ENCODE assay signal across 8 mouse cellular contexts in the genomic region with DNA sequence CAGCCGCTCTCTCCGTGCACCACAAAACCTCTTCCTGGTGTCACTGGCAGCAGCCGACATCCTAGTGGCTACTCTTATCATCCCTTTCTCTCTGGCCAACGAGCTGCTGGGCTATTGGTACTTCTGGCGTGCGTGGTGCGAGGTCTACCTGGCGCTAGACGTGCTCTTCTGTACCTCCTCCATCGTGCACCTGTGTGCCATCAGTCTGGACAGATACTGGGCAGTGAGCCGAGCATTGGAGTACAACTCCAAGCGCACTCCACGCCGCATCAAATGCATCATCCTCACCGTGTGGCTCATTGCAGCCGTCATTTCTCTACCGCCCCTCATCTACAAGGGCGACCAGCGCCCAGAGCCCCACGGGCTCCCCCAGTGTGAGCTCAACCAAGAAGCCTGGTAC. TPM values are rescaled to one million over a fixed set of nuclear protein-coding genes. Genes with fewer than 3 reads are reported as not detected.
DNase-seq lines count a peak whose midpoint lies in the region; ATAC-seq and TF ChIP-seq lines count a peak whose summit lies in the region.

No protein-coding gene starts in this region.

- 5% methylated on average over 20 of the region's 20 CpGs for WGBS in hindbrain, embryonic 15.5 days
- 3% methylated on average over 20 of the region's 20 CpGs for WGBS in liver, embryonic 11.5 days
- 5% methylated on average over 20 of the region's 20 CpGs for WGBS in stomach, postnatal 0 days

- H3K4me3 ChIP-seq in testis, adult 2 months (ENCODE audit: control insufficient read depth, low read depth, low read length): peak overlapping the region; percentile 67
- H3K4me3 ChIP-seq in hindbrain, embryonic 15.5 days: peak overlapping the region; percentile 42
- H3K4me3 ChIP-seq in liver, embryonic 11.5 days (ENCODE audit: low read depth, low read length): peak overlapping the region; percentile 64
- peak overlapping the region; percentile 44 for H3K4me3 ChIP-seq in stomach, postnatal 0 days (ENCODE audit: low read depth, low read length)

- no peak overlapping the region for H3K9ac ChIP-seq in hindbrain, embryonic 15.5 days
- peak overlapping the region; percentile 67 for H3K9ac ChIP-seq in liver, embryonic 11.5 days (ENCODE audit: low read depth, low read length)
- H3K9ac ChIP-seq in stomach, postnatal 0 days (ENCODE audit: low read length): no peak overlapping the region

- peaks cover 7% of the 10 kb centered on the region for H3K4me1 ChIP-seq in testis, adult 2 months (ENCODE audit: control insufficient read depth, insufficient read depth, low read length)
- peaks cover 20% of the 10 kb centered on the region for H3K4me1 ChIP-seq in hindbrain, embryonic 15.5 days (replicated peaks)
- peaks cover 12% of the 10 kb centered on the region for H3K4me1 ChIP-seq in liver, embryonic 11.5 days (replicated peaks; ENCODE audit: control insufficient read depth, insufficient read depth, low read length)
- no peaks in the 10 kb centered on the region for H3K4me1 ChIP-seq in stomach, postnatal 0 days (replicated peaks; ENCODE audit: control insufficient read depth, insufficient read depth)

- TF ChIP-seq EP300 in stomach, postnatal 0 days (optimal IDR thresholded peaks at IDR 0.05): no peak

- H3K9me3 ChIP-seq in hindbrain, embryonic 15.5 days: no peaks in the 10 kb centered on the region
- H3K9me3 ChIP-seq in liver, embryonic 11.5 days (ENCODE audit: control insufficient read depth, low read length): no peaks in the 10 kb centered on the region
- H3K9me3 ChIP-seq in stomach, postnatal 0 days (ENCODE audit: control insufficient read depth, low read length): no peaks in the 10 kb centered on the region

- no peak for TF ChIP-seq POLR2A in testis, adult 2 months (IDR thresholded peaks at IDR 0.05; ENCODE audit: control insufficient read depth, low read depth, low read length)

- H3K27me3 ChIP-seq in testis, adult 2 months (ENCODE audit: control insufficient read depth, insufficient read depth, low read length): no peaks in the 10 kb centered on the region
- peaks cover 63% of the 10 kb centered on the region for H3K27me3 ChIP-seq in hindbrain, embryonic 15.5 days
- peaks cover 65% of the 10 kb centered on the region for H3K27me3 ChIP-seq in liver, embryonic 11.5 days (replicated peaks; ENCODE audit: control insufficient read depth, insufficient read depth, low read length)
- H3K27me3 ChIP-seq in stomach, postnatal 0 days (ENCODE audit: control insufficient read depth, insufficient read depth, low read length): peaks cover 14% of the 10 kb centered on the region; the same call in 1 of the 2 replicates

- peak overlapping the region; percentile 84 for H3K4me2 ChIP-seq in hindbrain, embryonic 15.5 days
- peak overlapping the region; percentile 89 for H3K4me2 ChIP-seq in liver, embryonic 11.5 days
- H3K4me2 ChIP-seq in stomach, postnatal 0 days (replicated peaks; ENCODE audit: low read depth): peak overlapping the region; percentile 78

- no peak for ATAC-seq in hindbrain, embryonic 15.5 days (ENCODE audit: low FRiP score, low read depth)
- ATAC-seq in liver, embryonic 11.5 days (replicated peaks; ENCODE audit: low FRiP score): no peak; the same call in 1 of the 2 replicates
- no peak for ATAC-seq in stomach, postnatal 0 days (ENCODE audit: low FRiP score, low TSS enrichment)

- no peaks in the 10 kb centered on the region for H3K36me3 ChIP-seq in testis, adult 2 months (ENCODE audit: control insufficient read depth, insufficient read depth, low read length)
- no peaks in the 10 kb centered on the region for H3K36me3 ChIP-seq in hindbrain, embryonic 15.5 days
- H3K36me3 ChIP-seq in liver, embryonic 11.5 days (ENCODE audit: control insufficient read depth, insufficient read depth, low read length): no peaks in the 10 kb centered on the region
- no peaks in the 10 kb centered on the region for H3K36me3 ChIP-seq in stomach, postnatal 0 days (ENCODE audit: control insufficient read depth, insufficient read depth, low read length)

- no peak overlapping the region for H3K27ac ChIP-seq in testis, adult 2 months (ENCODE audit: control insufficient read depth, insufficient read depth, low read depth, low read length)
- H3K27ac ChIP-seq in hindbrain, embryonic 15.5 days (replicated peaks): no peak overlapping the region
- no peak overlapping the region for H3K27ac ChIP-seq in liver, embryonic 11.5 days (ENCODE audit: low read depth, low read length)
- no peak overlapping the region for H3K27ac ChIP-seq in stomach, postnatal 0 days (replicated peaks)

- DNase-seq in testis, postnatal 14 days (ENCODE audit: low spot score): no peak
- no peak for DNase-seq in liver, embryonic 11.5 days (ENCODE audit: low spot score)
- DNase-seq in stomach, postnatal 0 days (ENCODE audit: low spot score): no peak
- no peak for DNase-seq in cerebellum, postnatal 36 days
- no peak for DNase-seq in spleen, postnatal 36 days (ENCODE audit: low spot score in 2 of 2)
- DNase-seq in retina, postnatal 1 day: no peak

- no peak for TF ChIP-seq CTCF in testis, adult 2 months (IDR thresholded peaks at IDR 0.05; ENCODE audit: control insufficient read depth, insufficient read depth, insufficient replicate concordance, low read depth, low read length)
- no peak for TF ChIP-seq CTCF in stomach, postnatal 0 days (IDR thresholded peaks at IDR 0.05; ENCODE audit: low read depth)

RNA-seq across cellular contexts. Expression of a gene that starts 0.7 kb away (rescaled TPM):
- 0.16 and 0.17 TPM in 2 replicates for polyA plus RNA-seq in testis, adult 2 months (2012; rRNA removed)
- polyA plus RNA-seq in hindbrain, embryonic 15.5 days (2015; fragmentation: Nextera tagmentation; extraction: Ambion mirVana): 0.47 TPM in 2 replicates
- 20.1 and 20.7 TPM in 2 replicates for polyA plus RNA-seq in liver, embryonic 11.5 days (2014; fragmentation: Nextera tagmentation; extraction: Ambion mirVana)
- polyA plus RNA-seq in stomach, postnatal 0 days (2015; fragmentation: Nextera tagmentation; extraction: Ambion mirVana): 0.36 and 0.57 TPM in 2 replicates

RNA-seq across cellular contexts. Expression of a gene that starts 25.3 kb away (rescaled TPM):
- polyA plus RNA-seq in testis, adult 2 months (2012; rRNA removed): not detected in 2 replicates
- not detected in 2 replicates for polyA plus RNA-seq in hindbrain, embryonic 15.5 days (2015; fragmentation: Nextera tagmentation; extraction: Ambion mirVana)
- polyA plus RNA-seq in liver, embryonic 11.5 days (2014; fragmentation: Nextera tagmentation; extraction: Ambion mirVana): not detected in 2 replicates
- not detected in 2 replicates for polyA plus RNA-seq in stomach, postnatal 0 days (2015; fragmentation: Nextera tagmentation; extraction: Ambion mirVana)

RNA-seq across cellular contexts. Expression of a gene that starts 27.7 kb away (rescaled TPM):
- polyA plus RNA-seq in testis, adult 2 months (2012; rRNA removed): 6.7 and 9.6 TPM in 2 replicates
- 13.0 and 14.2 TPM in 2 replicates for polyA plus RNA-seq in hindbrain, embryonic 15.5 days (2015; fragmentation: Nextera tagmentation; extraction: Ambion mirVana)
- polyA plus RNA-seq in liver, embryonic 11.5 days (2014; fragmentation: Nextera tagmentation; extraction: Ambion mirVana): 8.8 and 10.1 TPM in 2 replicates
- polyA plus RNA-seq in stomach, postnatal 0 days (2015; fragmentation: Nextera tagmentation; extraction: Ambion mirVana): 2.6 and 3.2 TPM in 2 replicates

Comparison
In these comparisons a context has a peak if more than half of its experiments do, and no peak if none do; other contexts are left out.
1. RNA of a gene that starts 0.7 kb away (polyA plus RNA-seq): 20.1 to 20.7 TPM in liver, embryonic 11.5 days; 0.47 TPM in hindbrain, embryonic 15.5 days, 0.36 to 0.57 TPM in stomach, postnatal 0 days and 0.16 to 0.17 TPM in testis, adult 2 months; every median in the first group is over 10 times any median in the second.
2. Peak in every context shown above with its lines, with median percentiles within 50 percentile points of each other: H3K4me3 ChIP-seq and H3K4me2 ChIP-seq.